14 mouse cellular contexts compared by ENCODE assay signal in the genomic region with DNA sequence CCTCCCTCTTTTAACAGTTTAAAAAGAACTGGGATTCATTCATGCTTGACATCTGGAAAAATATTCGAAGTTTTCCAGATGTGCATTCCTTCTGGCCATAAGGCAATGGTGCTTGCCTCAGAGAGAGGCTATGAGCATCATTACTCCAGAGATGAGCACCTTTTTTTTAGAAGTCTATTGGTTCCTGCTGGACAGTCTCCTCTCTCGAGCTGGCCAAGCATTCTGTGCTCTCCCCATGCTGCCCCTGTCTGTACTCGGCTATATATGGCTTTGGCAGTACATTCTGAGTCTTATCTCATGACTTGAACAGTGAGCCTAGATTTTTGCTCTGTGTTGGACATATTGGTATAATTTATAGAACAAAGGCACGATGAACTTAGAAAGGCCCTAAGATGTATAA.
DNase-seq lines count a peak whose midpoint lies in the region; ATAC-seq and TF ChIP-seq lines count a peak whose summit lies in the region.
"Had no signal": no experiment of that assay in that cellular context is flagged by ENCODE, and none has a peak within 500 bp of the region (broad histone marks: within the 10 kb centered on the region; RNA-seq: fewer than 3 reads in every experiment).

No protein-coding gene starts in this region.

- TF ChIP-seq CTCF in stomach, postnatal 0 days (IDR thresholded peaks at IDR 0.05; ENCODE audit: low read depth): no peak

- H3K4me2 ChIP-seq in heart, embryonic 11.5 days: no peak overlapping the region
- no peak overlapping the region for H3K4me2 ChIP-seq in lung, embryonic 16.5 days (ENCODE audit: low read depth, low read length)
- no peak overlapping the region for H3K4me2 ChIP-seq in intestine, embryonic 16.5 days (ENCODE audit: low read depth, low read length)
- H3K4me2 ChIP-seq in stomach, postnatal 0 days (replicated peaks; ENCODE audit: low read depth): no peak overlapping the region
- H3K4me2 ChIP-seq: hindbrain, embryonic 15.5 days had no signal

- H3K27me3 ChIP-seq in heart, embryonic 11.5 days (ENCODE audit: control insufficient read depth, insufficient read depth, low read length): no peaks in the 10 kb centered on the region
- no peaks in the 10 kb centered on the region for H3K27me3 ChIP-seq in lung, embryonic 16.5 days (ENCODE audit: control insufficient read depth, insufficient read depth, low read depth, low read length)
- H3K27me3 ChIP-seq in intestine, embryonic 16.5 days (replicated peaks; ENCODE audit: control insufficient read depth, insufficient read depth, low read length): no peaks in the 10 kb centered on the region
- no peaks in the 10 kb centered on the region for H3K27me3 ChIP-seq in stomach, postnatal 0 days (ENCODE audit: control insufficient read depth, insufficient read depth, low read length)
- H3K27me3 ChIP-seq: hindbrain, embryonic 15.5 days; megakaryocyte, embryonic 14.5 days had no signal

- no peak overlapping the region for H3K27ac ChIP-seq in heart, embryonic 11.5 days (ENCODE audit: low read depth, low read length)
- peak overlapping the region; percentile 62 for H3K27ac ChIP-seq in lung, embryonic 16.5 days (ENCODE audit: low read length)
- H3K27ac ChIP-seq in intestine, embryonic 16.5 days (ENCODE audit: low read length): peak overlapping the region; percentile 42; the same call in 1 of the 2 replicates
- peak overlapping the region; percentile 56 for H3K27ac ChIP-seq in stomach, postnatal 0 days (replicated peaks)
- H3K27ac ChIP-seq: forebrain, embryonic 10.5 days; hindbrain, embryonic 15.5 days; liver, embryonic 14.5 days had no signal

- no peak for TF ChIP-seq EP300 in stomach, postnatal 0 days (optimal IDR thresholded peaks at IDR 0.05)

- no peak overlapping the region for H3K9ac ChIP-seq in heart, embryonic 11.5 days (ENCODE audit: low read depth, low read length)
- no peak overlapping the region for H3K9ac ChIP-seq in lung, embryonic 16.5 days (ENCODE audit: low read length)
- H3K9ac ChIP-seq in intestine, embryonic 16.5 days (ENCODE audit: low read depth, low read length): no peak overlapping the region
- no peak overlapping the region for H3K9ac ChIP-seq in stomach, postnatal 0 days (ENCODE audit: low read length)
- H3K9ac ChIP-seq: hindbrain, embryonic 15.5 days; liver, embryonic 14.5 days had no signal

- H3K4me1 ChIP-seq in heart, embryonic 11.5 days (ENCODE audit: control insufficient read depth, insufficient read depth, low read length): 0 out of 2 replicates have a peak, but pooled peaks cover 7% of the 10 kb centered on the region
- H3K4me1 ChIP-seq in lung, embryonic 16.5 days (replicated peaks; ENCODE audit: control insufficient read depth, insufficient read depth, low read length): no peaks in the 10 kb centered on the region; the same call in 1 of the 2 replicates
- H3K4me1 ChIP-seq in intestine, embryonic 16.5 days (ENCODE audit: control insufficient read depth, insufficient read depth, low read length): no peaks in the 10 kb centered on the region; the same call in 1 of the 2 replicates
- no peaks in the 10 kb centered on the region for H3K4me1 ChIP-seq in stomach, postnatal 0 days (replicated peaks; ENCODE audit: control insufficient read depth, insufficient read depth)
- H3K4me1 ChIP-seq: forebrain, embryonic 10.5 days; hindbrain, embryonic 15.5 days; megakaryocyte, embryonic 14.5 days had no signal

- no peak overlapping the region for H3K4me3 ChIP-seq in heart, embryonic 11.5 days (ENCODE audit: low read depth, low read length)
- H3K4me3 ChIP-seq in lung, embryonic 16.5 days (ENCODE audit: low read length): no peak overlapping the region
- no peak overlapping the region for H3K4me3 ChIP-seq in intestine, embryonic 16.5 days (ENCODE audit: low read length)
- no peak overlapping the region for H3K4me3 ChIP-seq in stomach, postnatal 0 days (ENCODE audit: low read depth, low read length)
- H3K4me3 ChIP-seq: forebrain, embryonic 10.5 days; hindbrain, embryonic 15.5 days; megakaryocyte, embryonic 14.5 days had no signal

- WGBS in heart, embryonic 11.5 days (ENCODE audit: insufficient replicate concordance): 52% methylated on average over 4 of the region's 4 CpGs
- WGBS in lung, embryonic 16.5 days: 42% methylated on average over 4 of the region's 4 CpGs
- 59% methylated on average over 4 of the region's 4 CpGs for WGBS in intestine, embryonic 16.5 days
- WGBS in stomach, postnatal 0 days: 46% methylated on average over 4 of the region's 4 CpGs

- H3K36me3 ChIP-seq in heart, embryonic 11.5 days (ENCODE audit: control insufficient read depth, insufficient read depth, low read length): no peaks in the 10 kb centered on the region
- no peaks in the 10 kb centered on the region for H3K36me3 ChIP-seq in lung, embryonic 16.5 days (ENCODE audit: control insufficient read depth, insufficient read depth, low read length)
- H3K36me3 ChIP-seq in intestine, embryonic 16.5 days (ENCODE audit: control insufficient read depth, insufficient read depth, low read length): no peaks in the 10 kb centered on the region
- H3K36me3 ChIP-seq in stomach, postnatal 0 days (ENCODE audit: control insufficient read depth, insufficient read depth, low read length): no peaks in the 10 kb centered on the region
- H3K36me3 ChIP-seq: forebrain, embryonic 10.5 days; hindbrain, embryonic 15.5 days had no signal

- peak; percentile 11 for DNase-seq in heart, adult 8-10 months (ENCODE audit: low spot score)
- no peak for DNase-seq in lung, postnatal 4 days
- DNase-seq in stomach, postnatal 0 days (ENCODE audit: low spot score): no peak
- no peak for DNase-seq in urinary bladder, adult 18-20 months (ENCODE audit: low spot score in 2 of 2)
- DNase-seq in thymus, postnatal 4 days: no peak
- DNase-seq: cerebellum, adult 9-10 months; thymus, postnatal 36 days had no signal

- H3K9me3 ChIP-seq in heart, embryonic 11.5 days (replicated peaks; ENCODE audit: control insufficient read depth, low read length): no peaks in the 10 kb centered on the region
- no peaks in the 10 kb centered on the region for H3K9me3 ChIP-seq in lung, embryonic 16.5 days (ENCODE audit: control insufficient read depth, low read length)
- no peaks in the 10 kb centered on the region for H3K9me3 ChIP-seq in intestine, embryonic 16.5 days (ENCODE audit: control insufficient read depth, low read length)
- H3K9me3 ChIP-seq in stomach, postnatal 0 days (ENCODE audit: control insufficient read depth, low read length): no peaks in the 10 kb centered on the region
- H3K9me3 ChIP-seq: forebrain, embryonic 10.5 days; hindbrain, embryonic 15.5 days had no signal

- no peak for ATAC-seq in heart, embryonic 11.5 days (replicated peaks; ENCODE audit: insufficient number of reproducible peaks, low FRiP score, low TSS enrichment)
- peak; percentile 70 for ATAC-seq in lung, embryonic 16.5 days (ENCODE audit: low read depth)
- peak; percentile 46 for ATAC-seq in intestine, embryonic 16.5 days
- ATAC-seq in stomach, postnatal 0 days (ENCODE audit: low FRiP score, low TSS enrichment): peak; percentile 42; the same call in 1 of the 2 replicates
